Mouse (Mus musculus): ENCODE results near the gene Ndufa4l2.

The Ndufa4l2 gene

DNA sequence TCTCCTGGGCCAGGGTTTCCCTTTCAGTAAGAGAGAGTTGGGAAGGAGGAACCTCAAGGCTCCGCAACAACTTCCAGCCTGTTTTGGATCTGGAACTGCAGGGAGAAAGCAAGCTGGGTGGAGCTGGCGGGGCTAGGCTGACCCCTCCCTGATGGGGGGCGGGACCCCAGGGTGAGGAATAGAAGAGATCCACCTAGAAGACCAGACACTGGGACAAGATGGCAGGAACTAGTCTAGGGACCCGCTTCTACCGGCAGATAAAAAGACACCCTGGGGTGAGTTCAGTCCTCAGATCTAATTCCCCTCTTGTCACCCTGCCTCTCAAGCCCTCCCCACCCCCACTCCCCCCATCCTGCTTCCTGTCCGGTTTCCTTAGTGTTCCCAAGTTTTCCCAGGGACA is at the start of gene Ndufa4l2:
Ndufa4l2 (plus strand) TSS at position 204 of the 400 bp plus-strand sequence.
- no peak for DNase-seq

DNA sequence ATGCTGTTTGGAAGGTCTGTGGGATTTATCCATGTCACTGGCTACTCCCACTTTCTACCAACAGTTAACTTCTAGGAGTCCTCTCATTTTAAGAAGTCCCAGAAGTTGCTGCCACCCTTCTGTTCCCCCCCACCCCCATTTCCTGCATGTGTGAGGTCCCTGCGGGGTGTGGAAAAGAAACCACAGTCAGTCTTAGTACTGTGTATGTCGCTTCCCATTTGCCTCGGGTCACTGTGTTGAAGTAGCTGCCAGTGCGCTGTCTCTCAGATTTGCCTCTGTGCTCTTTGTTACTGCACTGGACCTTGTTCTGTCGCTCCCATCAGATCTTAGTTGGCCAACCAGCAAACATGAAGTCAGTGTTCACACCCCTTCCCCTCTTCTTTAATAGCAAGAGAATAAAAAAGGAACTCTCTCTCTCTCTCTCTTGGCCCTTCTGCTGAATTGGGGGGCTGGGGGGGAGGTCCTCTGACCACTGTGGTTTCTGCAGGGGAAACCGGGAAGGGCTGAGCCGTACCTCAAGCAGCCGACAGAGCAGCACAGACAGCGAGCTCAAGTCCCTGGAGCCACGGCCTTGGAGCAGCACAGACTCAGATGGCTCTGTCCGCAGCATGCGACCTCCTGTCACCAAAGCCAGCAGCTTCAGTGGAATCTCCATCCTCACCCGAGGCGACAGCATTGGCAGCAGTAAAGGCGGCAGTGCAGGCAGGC is 43.3 kb upstream of the Ndufa4l2 start:
- no peak for DNase-seq

DNA sequence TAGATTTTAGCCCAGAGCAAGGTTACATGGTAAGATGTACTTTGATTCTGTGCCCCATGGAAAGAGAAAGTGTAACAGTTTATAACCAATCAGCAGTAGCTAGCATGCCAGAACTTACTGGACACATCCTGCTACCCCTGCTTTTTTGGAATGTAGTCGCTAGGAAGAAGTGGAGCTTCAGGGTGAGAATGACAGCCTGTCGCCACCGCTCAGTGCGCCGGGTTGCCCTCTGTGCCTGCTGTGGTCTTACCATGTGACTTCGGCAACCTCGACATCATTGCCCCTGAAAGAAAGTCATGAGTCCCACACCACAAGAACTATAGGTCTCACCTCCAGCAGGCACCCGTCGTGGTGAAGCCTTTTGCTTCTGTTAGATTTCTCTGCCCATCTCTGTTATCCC is 42.0 kb upstream of the Ndufa4l2 start:
- no peak for DNase-seq

DNA sequence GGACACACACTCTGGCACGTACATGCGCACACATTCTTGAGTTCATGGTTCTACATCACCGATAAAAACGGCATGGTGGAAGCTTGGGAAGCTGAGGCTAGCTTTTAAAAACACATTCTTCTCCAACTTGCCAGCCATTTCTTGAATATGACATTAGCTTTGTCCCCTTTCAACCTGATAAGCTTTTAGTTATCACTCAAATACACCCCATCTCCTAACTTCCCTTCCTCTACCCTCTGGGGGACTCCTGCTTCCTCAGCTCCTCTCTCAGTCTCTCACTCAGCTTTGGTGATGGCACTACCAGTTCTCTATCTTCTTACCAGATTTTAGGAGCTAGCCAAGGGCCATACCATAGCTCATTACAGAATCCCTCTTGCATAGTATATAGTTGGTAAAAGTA is 39.6 kb upstream of the Ndufa4l2 start:
- DNase-seq = no peak

DNA sequence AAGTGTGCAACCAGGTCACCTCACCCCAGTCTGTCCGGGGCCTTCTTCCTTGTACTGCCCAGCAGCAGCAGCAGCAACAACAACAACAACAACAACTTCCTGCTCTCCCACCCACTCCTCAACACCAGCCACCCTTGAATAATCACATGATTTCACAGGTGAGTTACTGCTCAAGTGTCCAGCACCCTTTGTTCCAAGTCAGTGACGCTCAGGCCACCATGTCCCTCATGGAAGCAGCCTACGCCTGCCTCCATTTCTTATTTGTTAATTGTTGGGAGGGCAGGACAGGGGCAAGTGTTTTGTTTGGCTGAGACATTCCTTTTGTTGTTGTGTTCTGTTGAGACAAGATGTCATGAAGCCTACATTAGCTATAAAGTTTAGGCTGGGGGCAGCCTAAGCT is 38.2 kb upstream of the Ndufa4l2 start:
- DNase-seq = no peak

DNA sequence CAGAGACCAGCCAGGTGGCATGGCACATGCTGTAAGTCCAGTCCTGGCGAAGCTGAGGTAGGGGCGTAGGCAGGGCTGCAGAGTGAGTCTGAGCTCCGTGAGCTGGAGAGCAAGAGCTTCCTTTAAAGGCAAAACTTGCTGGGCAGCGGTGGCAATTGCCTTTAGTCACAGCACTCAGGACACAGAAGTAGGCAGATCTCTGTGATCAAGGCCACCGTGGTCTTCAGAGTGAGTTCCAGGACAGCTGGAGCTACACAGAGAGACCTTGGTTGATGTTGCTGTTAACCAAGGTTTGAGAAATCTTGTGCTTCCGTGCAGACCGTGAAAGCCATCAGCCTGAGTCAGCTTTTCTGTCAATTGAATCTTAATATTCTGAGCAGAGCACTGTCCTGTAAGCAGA is 37.5 kb upstream of the Ndufa4l2 start:
- DNase-seq = no peak

DNA sequence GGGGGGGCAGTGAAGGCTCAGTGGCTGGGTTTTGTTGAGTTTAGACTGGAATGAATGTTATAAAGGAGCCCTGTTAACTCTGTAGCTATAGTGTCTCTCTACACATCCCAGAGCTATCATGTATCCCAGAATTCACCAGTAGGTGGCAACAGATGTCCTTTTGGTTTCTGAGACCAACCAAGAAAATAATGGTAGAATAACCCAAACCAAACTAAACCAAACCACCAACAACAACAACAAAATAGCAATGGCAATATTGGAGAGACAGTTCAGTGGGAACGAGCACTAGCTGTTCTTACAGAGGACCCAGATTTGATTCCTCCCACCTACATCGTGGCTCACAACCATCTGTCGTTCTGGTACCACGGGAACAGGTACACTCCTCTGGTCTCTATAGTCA is 35.6 kb upstream of the Ndufa4l2 start:
- DNase-seq = peak in 1 of 2 experiments; percentile 8

DNA sequence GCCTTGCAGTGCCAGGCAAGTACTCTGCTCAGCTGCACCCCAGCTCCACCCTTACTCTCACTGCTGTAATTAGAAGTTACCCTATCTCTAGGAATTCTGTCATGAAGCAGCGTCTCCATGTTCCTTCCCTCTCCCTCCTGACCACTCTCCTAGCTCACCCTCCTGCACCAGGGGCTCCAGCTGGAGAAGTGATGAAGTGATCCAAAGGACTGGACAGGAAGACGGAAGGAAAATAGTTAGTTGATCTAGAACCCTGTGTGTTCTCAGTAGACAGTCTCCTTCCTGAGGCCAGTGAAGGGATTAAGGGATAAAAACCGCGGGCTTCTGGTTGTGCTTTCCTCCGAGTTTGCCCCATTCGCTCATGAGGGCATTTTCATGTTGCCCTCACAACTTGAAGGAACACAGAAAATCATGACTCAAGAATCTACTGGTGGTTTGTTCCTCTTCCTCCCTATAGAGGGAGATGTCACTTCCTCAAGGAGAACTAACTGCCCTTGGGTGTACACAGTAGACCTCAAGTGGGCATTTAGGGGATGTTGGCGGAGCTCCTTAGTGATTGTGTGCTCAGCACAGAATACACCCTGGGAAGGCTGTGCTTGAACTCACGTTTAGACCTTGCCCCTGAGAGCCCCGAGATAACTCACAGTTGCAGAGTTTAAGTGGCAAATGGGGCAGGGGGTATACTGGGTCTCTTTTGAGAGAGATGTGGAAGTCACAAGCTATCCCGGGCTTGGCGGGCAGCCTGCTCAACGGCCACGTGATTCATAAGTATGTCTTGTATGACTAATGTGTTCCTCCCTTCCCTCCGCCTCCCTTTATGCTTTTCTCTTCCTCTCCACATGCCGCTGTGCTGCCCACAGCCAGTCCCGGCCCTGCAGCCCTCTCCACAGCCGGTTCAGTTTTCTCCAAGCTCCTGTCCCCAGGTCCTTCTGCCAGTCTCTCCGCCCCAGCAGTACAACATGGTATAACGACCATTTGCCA is 33.6 kb upstream of the Ndufa4l2 start:
- no peak for DNase-seq

DNA sequence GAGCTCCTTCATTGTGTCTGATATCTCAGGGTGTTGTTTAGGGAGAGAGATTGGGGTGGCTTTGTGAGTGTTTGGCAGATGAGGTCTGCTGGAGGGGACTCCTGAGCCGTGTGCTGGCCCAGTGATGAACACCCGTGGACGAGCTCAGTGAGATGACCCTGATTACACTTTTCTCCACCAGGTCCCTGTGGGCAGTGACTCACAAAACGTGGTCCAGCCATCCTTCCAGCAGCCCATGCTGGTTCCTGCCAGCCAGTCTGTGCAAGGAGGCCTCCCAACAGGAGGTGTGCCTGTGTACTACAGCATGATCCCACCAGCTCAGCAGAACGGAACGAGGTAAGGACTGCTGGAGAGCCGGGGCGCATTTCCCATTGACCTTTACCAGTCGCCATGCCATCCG is 29.5 kb upstream of the Ndufa4l2 start:
- DNase-seq = no peak

DNA sequence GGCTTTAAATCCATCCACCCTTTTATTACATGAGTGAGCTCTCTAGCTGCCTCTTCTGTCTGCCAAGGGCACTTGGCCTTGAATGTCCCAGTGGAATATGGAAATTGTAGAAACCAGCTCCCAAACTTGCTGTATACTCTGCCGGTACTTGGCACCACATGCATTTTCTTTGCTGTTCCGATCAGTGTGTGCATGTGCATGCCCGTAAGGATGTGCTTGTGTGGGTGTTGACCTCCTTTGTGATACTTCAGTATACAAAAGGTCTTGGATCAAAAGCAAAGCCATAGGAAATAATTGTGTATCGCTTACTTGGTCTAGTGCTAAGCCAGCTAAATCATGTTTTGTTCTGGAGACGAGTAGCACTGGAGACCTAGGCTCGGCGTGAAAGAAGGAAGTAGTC is 25.9 kb upstream of the Ndufa4l2 start:
- no peak for DNase-seq

DNA sequence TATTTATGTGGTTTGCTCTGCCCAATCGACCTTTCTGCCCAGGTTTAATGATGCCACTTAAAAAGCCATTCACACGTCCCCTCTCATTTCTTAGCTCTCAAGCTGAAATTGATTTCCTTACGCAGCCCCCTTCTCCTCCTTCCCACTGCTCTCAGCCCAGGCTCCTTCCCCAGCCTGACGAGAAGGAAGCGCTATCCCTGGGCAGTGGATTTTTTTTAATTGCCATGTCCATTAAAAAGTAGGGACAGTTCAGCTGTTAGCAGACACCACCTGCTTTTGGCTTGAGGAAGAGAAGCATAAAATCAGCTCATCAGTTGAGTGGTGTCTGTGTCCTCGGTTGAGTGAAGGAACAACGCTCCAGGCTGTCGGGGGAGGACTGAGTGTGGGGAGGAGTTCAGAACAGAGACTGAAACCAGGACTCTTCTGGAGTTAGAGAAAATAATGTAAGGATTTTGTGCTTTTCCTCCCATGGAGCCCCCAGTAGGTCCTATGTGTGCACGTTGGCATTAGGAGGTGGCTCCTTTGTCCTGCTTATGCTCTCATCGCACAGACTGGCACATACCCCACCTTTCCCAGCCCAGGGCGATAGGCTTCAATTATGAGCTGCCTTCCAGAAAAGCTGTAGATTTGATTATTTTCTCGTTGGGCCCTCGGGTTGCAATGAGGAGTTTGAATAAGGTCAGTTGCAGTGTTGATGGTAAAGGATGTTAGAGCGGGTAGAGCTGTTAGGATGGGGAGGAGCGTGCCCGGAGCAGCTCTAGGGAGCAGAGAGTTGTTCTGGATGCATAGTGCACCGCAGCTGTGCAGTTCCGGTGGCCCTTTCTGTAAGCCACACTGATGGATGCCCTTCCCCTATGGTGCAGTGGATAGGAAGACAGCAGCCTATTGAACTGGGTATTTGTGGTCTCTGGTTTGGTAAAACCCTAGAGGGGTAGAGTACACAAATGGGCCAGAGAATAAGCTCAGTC is 24.3 kb upstream of the Ndufa4l2 start:
- no peak for DNase-seq

DNA sequence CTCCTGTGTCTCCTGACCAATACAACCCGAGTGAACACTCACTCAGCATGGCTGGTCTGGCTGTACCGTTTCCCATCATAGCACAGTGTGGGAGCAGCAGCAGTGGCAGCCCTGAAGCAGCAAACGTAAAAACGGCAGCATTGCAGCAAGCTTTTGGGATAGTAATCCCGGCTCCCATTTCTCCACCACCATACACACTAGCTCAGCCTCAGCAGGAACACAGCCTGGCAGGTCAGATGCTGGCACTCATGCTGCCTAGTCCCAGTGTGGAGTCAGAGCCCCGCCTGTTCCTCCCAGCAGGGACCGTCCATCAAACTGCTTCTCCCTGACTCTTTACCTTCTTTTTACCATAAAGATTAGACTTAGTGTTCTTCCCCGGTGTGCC is 23.6 kb upstream of the Ndufa4l2 start:
- DNase-seq = no peak

DNA sequence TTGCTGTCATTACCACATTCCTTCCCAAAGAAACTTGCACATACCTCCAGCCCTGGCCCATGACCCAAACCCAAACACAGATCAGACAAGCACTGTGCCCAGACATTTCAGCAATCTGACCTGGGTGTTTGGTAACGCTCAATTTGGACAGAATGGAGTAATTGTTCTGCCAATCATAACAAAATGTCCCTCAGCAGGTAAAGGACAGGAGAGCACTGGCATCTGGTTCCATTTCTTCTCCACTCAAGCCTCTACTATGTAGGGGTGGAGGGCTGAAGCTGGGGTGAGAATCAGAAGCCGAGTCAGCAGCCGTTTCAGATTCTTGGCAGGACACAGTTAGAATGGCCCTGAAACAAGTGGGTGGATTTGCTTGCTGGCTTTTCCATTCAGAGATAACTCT is 22.6 kb upstream of the Ndufa4l2 start:
- DNase-seq = no peak

DNA sequence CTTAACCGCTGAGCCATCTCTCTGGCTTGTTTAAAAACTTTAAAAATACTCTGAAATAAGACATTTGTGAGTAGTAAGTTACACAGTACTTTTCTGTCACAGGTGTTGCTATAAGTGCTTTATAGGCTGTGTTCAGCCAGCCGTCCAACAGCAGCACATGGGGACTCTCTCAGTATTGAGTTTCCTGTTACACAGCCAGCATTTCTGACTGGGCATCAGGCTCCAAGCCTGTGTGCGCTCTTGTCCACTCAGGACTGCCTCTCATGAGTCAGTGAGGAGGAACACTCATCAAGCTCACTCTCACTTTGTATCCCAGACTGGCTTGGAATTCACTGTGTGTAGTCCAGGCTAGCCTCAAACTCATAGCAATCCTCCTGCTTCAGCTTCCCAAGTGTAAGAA is 18.6 kb upstream of the Ndufa4l2 start:
- DNase-seq = no peak

DNA sequence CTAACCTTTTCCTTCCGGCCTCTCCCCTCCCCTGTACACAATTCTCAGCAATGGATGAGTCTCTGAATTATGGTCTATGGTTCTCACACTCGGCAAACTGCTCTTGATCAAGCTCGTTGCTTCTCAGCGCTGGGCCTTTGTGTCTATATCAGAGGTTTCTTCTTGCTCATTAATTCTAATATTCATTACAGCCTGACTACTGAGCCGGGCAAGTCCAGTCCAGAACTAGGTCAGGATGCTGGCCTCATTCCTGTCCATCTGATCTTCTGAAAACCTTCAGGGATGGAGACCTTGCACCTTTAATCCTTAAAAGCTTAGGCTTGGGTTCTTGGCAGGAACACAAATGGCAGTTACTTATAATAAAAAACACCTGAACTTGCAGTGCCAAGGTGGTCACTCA is 15.3 kb upstream of the Ndufa4l2 start:
- DNase-seq = no peak

DNA sequence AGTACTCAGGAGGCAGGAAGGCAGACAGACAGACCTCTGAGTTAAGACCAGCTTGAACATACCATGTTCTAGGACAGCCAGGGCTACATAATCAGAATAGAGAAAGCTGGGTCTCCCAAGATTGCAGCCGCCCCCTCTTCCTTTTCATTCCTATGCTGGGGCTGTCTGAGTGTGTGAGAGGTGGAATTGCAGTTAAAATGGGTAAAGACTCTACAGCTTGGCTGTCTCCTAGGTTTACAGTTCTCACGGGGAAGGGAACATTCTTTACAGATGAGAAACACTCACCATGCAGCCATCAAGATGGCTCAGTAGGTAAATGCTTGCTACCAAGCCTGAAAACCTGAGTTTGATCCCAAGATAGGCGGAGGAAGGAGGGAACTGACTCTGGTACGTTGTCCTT is 14.7 kb upstream of the Ndufa4l2 start:
- no peak for DNase-seq

DNA sequence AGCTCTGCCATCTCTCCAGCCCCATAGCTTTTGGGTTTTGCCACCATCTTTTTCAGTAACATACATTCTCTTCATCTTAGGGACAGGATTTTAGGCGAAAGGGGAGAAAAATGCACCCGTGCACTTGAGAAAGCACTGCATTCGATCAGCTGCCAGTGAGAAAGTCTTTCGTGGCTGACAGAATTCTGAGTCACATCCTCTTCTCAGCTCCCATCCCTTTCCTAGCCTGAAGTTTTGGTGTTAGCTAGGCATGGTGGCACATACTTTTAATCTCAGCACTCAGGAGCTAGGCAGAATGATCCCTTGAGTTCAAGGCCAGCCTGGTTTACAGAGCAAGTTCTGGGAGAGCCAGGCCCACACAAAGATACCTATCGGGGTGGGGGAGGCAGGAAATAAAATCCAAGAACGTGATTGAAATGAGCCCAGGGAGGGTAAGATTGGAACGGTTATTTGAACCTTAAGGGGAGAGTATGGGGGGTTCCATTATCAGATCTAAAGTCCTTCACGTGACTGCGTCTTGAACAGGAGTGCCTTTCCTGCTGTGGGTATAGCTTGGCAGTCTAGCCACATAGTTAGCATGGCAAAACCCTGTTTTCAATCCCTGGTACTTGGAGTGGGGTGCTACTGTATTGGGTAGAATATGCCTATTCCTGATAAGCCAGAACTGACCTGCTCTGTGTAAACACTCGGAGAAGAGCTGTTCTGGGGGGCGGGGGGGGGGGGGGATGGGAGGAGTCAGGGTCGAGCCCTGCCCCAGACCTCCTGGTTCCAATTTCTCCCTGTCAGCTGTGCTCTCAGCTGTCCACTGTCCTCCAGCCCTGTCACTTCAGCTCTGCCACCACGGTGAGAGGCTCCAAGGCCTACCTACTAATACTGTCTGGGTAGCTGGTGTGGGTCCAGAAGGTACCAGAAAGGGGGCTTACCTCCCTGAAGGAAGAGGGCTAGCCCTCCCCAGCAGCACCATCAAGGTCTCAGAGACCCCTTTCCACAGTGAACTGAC is 13.6 kb upstream of the Ndufa4l2 start, which contains the start of gene Stac3:
Stac3 (plus strand) TSS at position 793 of the 1,000 bp plus-strand sequence.
- no peak for DNase-seq

DNA sequence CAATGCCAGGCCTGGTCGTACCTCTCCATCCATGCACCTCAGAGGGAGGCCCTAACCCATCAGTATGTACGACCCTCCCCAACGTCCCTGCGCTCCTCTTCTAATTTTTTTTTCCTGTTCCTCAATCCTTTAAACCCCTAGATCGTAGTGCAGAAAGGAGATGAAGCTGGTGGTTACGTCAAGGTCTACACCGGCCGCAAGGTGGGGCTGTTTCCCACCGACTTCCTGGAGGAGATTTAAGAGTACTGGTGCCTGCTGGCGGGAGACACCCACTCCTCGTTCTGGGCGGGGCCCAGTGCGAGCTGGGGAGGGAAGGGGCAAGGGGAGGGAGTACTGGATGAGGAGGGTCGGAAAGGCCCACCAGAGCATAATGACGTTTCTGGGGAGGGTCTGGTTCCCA is 6.5 kb upstream of the Ndufa4l2 start:
- DNase-seq = peak; percentile 87 to 88

DNA sequence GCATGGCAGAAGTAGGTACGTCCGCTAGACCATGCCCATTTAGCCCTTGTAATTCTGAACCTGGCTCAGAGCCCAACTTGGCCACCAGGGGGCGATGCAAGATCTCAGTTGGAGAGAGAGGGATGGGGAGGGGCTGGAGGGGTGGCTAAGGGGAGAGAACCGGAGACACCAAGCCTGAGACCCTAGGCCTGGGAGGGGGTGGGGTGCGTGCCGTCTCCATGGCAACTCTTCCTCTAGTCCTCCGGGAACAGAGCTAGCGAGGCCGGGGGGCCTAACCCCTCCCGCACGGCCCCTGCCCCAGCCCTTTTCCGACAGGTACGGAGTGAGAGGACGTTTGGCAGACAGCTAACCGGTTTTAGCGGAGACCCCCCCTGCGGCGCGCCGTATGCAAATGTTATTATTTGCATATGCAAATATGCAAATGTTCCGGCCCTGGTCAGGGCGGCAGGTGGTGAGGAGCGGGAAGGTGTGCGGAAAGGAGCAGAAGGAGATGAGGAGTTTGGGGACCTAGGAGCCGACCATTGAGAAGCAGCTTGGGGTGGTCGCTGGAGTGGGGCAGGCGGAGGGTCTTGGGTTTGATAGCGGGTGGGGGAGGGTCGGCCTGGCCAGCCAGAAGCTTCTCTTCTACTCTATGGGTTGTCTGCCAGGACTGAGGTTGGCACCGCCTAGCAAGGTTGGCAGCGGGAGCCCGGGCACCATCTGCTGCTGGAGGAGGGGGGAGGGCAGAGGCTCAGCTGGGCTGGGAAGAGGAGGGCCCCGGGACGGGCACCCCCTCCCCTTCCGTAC is 5.5 kb upstream of the Ndufa4l2 start:
- DNase-seq = peak; percentile 93

DNA sequence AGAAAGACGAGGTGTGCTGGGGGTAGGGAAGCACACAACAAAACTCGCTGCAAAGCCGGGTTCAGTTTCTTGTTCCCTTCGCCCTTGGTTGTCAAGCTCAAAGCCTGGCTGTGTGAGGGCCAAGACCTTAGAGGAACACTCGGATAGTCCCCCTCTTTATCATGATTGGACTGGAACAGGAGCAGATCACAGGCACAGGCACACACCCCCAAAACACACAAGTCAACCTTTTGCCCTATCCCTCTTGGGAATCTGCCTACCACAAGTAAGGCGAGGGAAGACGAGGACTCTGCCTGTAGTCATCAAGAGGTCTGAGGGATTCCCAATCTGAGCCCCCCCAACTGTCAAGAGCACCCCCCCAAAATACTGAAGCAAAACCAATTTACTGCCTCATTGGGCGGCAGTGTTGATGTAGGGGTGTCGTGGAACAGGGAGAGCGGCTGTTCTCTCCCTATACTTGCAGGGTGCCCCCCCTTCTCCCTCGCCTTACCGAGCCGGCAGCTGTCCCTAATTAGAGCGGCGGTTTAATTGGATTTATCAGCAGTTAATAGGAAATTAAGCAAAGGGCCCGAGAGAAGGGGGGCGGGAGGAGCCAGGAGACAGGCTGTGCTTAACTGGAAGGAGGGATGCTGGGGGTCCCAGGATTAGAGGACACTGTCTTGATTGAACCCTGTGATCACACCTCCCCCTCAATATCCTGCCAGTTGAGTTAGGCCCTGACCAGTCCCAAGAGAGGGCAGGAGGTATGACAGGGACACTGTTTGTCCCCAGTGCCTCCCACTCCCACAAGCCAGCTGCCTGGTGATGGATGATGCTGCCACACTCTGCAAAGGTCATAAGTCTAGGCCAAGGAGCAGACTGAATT is 4.7 kb upstream of the Ndufa4l2 start:
- no peak for DNase-seq

Data from B cell, adult 2 months (primary cell).